Mouse (Mus musculus) left cerebral cortex, adult 2 months (tissue): Measurements from ENCODE around the gene Rgs17. TPM values are rescaled to one million over a fixed set of nuclear protein-coding genes. Genes with fewer than 3 reads are reported as not detected.

ENCODE experiments used
- DNase-seq, 2 experiments: peaks; one replicate each; pipeline ENCODE4 v3.0.0; 2021 to 2022; ENCODE audit warnings: low spot score in 2 of 2, mixed read lengths in 1 of 2; ENCODE audit errors: extremely low spot score in 1 of 2
- H3K27ac ChIP-seq: fragments of 200-600 bp; 2 replicates; pipeline ENCODE4 v1.8.1; 2022
- H3K4me3 ChIP-seq: fragments of 200-600 bp; 2 replicates; pipeline ENCODE4 v1.8.1; 2022
- CTCF ChIP-seq: fragments of 200-600 bp; IDR thresholded peaks from 2 replicates; pipeline ENCODE4 v1.8.1; 2022; ENCODE audit warnings: antibody characterized with exemption, mild to moderate bottlenecking, moderate library complexity
- intact Hi-C: fragments of 180-260 bp; cut with DNase I; formaldehyde crosslinking; loops from one replicate; pipeline ENCODE4 v1.15.1; 2025
- total RNA-seq, 2 experiments: library from RNA; stranded (reverse); gene quantifications; 2 replicates each; pipeline ENCODE4 v1.2.3; 2021

The Rgs17 gene
- total RNA-seq, 2 experiments from 2014 or later = 66.7 to 69.6 TPM

- DNase-seq = no peak
- intact Hi-C loops = no loop called here
- Histone ChIP-seq H3K4me3 (no peak overlapping the region), H3K27ac (no peak overlapping the region)
- TF ChIP-seq CTCF = no peak
Measured at GRCm38 (mm10) chr10:5802866-5803265, 119.3 kb downstream of the Rgs17 start.

GRCm38 (mm10) chr10:5800490-5800889, 121.7 kb downstream of the Rgs17 start:
- peak; percentile 68 for TF ChIP-seq CTCF
- H3K27ac ChIP-seq = no peak overlapping the region
- intact Hi-C loops = no loop called here
- no peak overlapping the region for H3K4me3 ChIP-seq
- no peak for DNase-seq

GRCm38 (mm10) chr10:5798069-5798468, 124.1 kb downstream of the Rgs17 start:
- intact Hi-C loops = no loop called here
- no peak overlapping the region for H3K27ac ChIP-seq
- H3K4me3 ChIP-seq = no peak overlapping the region
- no peak for TF ChIP-seq CTCF
- no peak for DNase-seq

- Histone ChIP-seq H3K4me3 (no peak overlapping the region), H3K27ac (no peak overlapping the region)
- DNase-seq = peak; percentile 50 to 56
- intact Hi-C loops = loop anchor here (1.0 kb wide), 1 partner anchor 190 kb away; no protein-coding TSS in a partner anchor
- TF ChIP-seq CTCF = peak; percentile 76
Measured at GRCm38 (mm10) chr10:5790657-5791056, 131.5 kb downstream of the Rgs17 start.

GRCm38 (mm10) chr10:5786923-5787322, 135.3 kb downstream of the Rgs17 start:
- peak; percentile 70 for TF ChIP-seq CTCF
- DNase-seq = peak in 1 of 2 experiments; percentile 20
- intact Hi-C loops = loop anchor here (2.0 kb wide), 1 partner anchor 150 kb away; no protein-coding TSS in a partner anchor
- H3K4me3 ChIP-seq = no peak overlapping the region
- no peak overlapping the region for H3K27ac ChIP-seq

Other genes with a start within 250 kb of the Rgs17 start
- 1 to 10 TPM; 1.3 to 1.7 TPM for gene Fbxo5, start 116.8 kb downstream of the Rgs17 start, total RNA-seq
- 10 to 100 TPM in 1 of 2 experiments, 1 to 10 TPM in 1; 8.2 to 10.0 TPM for gene Mtrf1l, start 98.5 kb downstream of the Rgs17 start, total RNA-seq